Mouse (Mus musculus) hindbrain, embryonic 15.5 days (tissue): Measurements from ENCODE around the gene Zbed4. TPM values are rescaled to one million over a fixed set of nuclear protein-coding genes. Genes with fewer than 3 reads are reported as not detected.

Experiments
- ATAC-seq: fragments of 200-750 bp; cut with Nextera tagmentation; 2 replicates; pipeline ENCODE4 v1.8.0; 2017; ENCODE audit warnings: low read depth, moderate number of reproducible peaks, moderate TSS enrichment; ENCODE audit not compliant: low FRiP score
- H3K27ac ChIP-seq: fragments of 300-500 bp; sonication (generic); replicated peaks from 2 replicates; pipeline ENCODE4 v1.5.1; 2015; ENCODE audit warnings: mild to moderate bottlenecking, inconsistent platforms
- H3K27me3 ChIP-seq: fragments of 300-500 bp; sonication (generic); 2 replicates; pipeline ENCODE4 v1.6.1; 2015; ENCODE audit warnings: control low read depth, inconsistent platforms
- H3K36me3 ChIP-seq: fragments of 300-500 bp; sonication (generic); 2 replicates; pipeline ENCODE4 v1.6.1; 2015; ENCODE audit warnings: control low read depth, inconsistent platforms
- H3K4me1 ChIP-seq: fragments of 300-500 bp; sonication (generic); replicated peaks from 2 replicates; pipeline ENCODE4 v1.6.1; 2015; ENCODE audit warnings: control low read depth, inconsistent platforms
- H3K4me2 ChIP-seq: fragments of 300-500 bp; sonication (generic); 2 replicates; pipeline ENCODE4 v1.6.1; 2015; ENCODE audit warnings: moderate library complexity, mild to moderate bottlenecking, inconsistent platforms
- H3K4me3 ChIP-seq: fragments of 300-500 bp; sonication (generic); 2 replicates; pipeline ENCODE4 v1.5.1; 2015; ENCODE audit warnings: mild to moderate bottlenecking, inconsistent platforms
- H3K9ac ChIP-seq: fragments of 300-500 bp; sonication (generic); 2 replicates; pipeline ENCODE4 v1.6.1; 2015; ENCODE audit warnings: inconsistent platforms
- H3K9me3 ChIP-seq: fragments of 300-500 bp; sonication (generic); 2 replicates; pipeline ENCODE4 v1.6.1; 2016; ENCODE audit warnings: control low read depth, inconsistent platforms
- WGBS: fragments of 180-500 bp; shearing (Covaris S2); methylation state at CpG from one replicate; pipeline ENCODE4 v1.1.7; 2015; 5-methylcytosine and 5-hydroxymethylcytosine counted together
- polyA plus RNA-seq: library from polyadenylated mRNA; unstranded; fragments of >200 nt; fragmentation: Nextera tagmentation; extraction: Ambion mirVana; gene quantifications from 2 replicates; pipeline ENCODE4 v1.2.1, GENCODE M21; 2015

The Zbed4 gene
- polyA plus RNA-seq, 1 experiment from 2014 or later = 14.6 TPM

GRCm38 (mm10) chr15:88815196-88815700, 63.8 kb downstream of the Zbed4 start:
- H3K36me3 ChIP-seq = peaks cover 13% of the 10 kb centered on the region; the same call in 1 of the 2 replicates
- H3K9me3 ChIP-seq = no peaks in the 10 kb centered on the region
- peaks cover 10% of the 10 kb centered on the region for H3K4me1 ChIP-seq
- H3K27ac ChIP-seq = no peak overlapping the region
- 91% methylated on average over 6 of the region's 6 CpGs for WGBS
- no peak for ATAC-seq
- no peak overlapping the region for H3K4me2 ChIP-seq
- no peak overlapping the region for H3K9ac ChIP-seq
- no peaks in the 10 kb centered on the region for H3K27me3 ChIP-seq
- H3K4me3 ChIP-seq = no peak overlapping the region

- no peaks in the 10 kb centered on the region for H3K9me3 ChIP-seq
- H3K27me3 ChIP-seq = no peaks in the 10 kb centered on the region
- H3K9ac ChIP-seq = peak within 1 kb of the TSS; percentile 89
- peaks cover 29% of the 10 kb centered on the region for H3K36me3 ChIP-seq
- ATAC-seq = peak; percentile 99
- H3K4me3 ChIP-seq = peak within 1 kb of the TSS; percentile 89
- H3K4me1 ChIP-seq = peaks cover 27% of the 10 kb centered on the region
- under 1% methylated on average over 88 of the region's 88 CpGs for WGBS
- H3K4me2 ChIP-seq = peak within 1 kb of the TSS; percentile 74
- peak within 1 kb of the TSS; percentile 88 for H3K27ac ChIP-seq
These were observed 67.8 kb downstream of the Zbed4 start, which contains the start of the genes Alg12 and Creld2 for GRCm38 (mm10) chr15:88819026-88819905. TSS of gene Alg12 (minus strand) at chr15:88819318. TSS of gene Creld2 (plus strand) at chr15:88819646.

DNA sequence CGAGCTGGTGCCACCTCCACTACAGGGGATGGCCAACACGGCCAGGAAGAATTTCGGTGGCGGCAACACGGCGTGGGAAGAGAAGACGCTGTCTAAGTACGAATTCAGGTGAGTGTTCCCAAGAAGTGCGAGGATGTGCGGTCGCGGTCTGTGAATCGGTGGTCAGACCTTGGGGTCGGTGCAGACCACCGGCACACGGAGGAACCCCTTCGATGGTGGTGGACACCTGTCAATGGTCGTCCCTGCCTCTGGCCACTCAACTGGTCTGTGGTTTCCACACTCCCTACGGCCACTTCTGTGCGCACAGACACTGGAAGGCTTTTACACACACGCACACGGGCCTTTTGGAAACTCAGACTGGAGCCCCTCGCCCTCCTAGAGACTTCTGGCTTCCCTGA, 68.4 kb downstream of the Zbed4 start:
- peak overlapping the region; percentile 73 for H3K9ac ChIP-seq
- H3K27me3 ChIP-seq = no peaks in the 10 kb centered on the region
- peak overlapping the region; percentile 74 for H3K27ac ChIP-seq
- peaks cover 32% of the 10 kb centered on the region for H3K36me3 ChIP-seq
- peak overlapping the region; percentile 74 for H3K4me2 ChIP-seq
- H3K9me3 ChIP-seq = no peaks in the 10 kb centered on the region
- under 1% methylated on average over 23 of the region's 23 CpGs for WGBS
- peaks cover 27% of the 10 kb centered on the region for H3K4me1 ChIP-seq
- ATAC-seq = no peak
- H3K4me3 ChIP-seq = peak overlapping the region; percentile 89

- Histone ChIP-seq H3K4me2 (no peak overlapping the region), H3K36me3 (peaks cover 43% of the 10 kb centered on the region), H3K27ac (no peak overlapping the region), H3K4me1 (peaks cover 27% of the 10 kb centered on the region), H3K9ac (no peak overlapping the region), H3K9me3 (no peaks in the 10 kb centered on the region), H3K4me3 (no peak overlapping the region), H3K27me3 (no peaks in the 10 kb centered on the region)
- 91% methylated on average over 7 of the region's 7 CpGs for WGBS
- ATAC-seq = no peak
These were observed 69.9 kb downstream of the Zbed4 start for GRCm38 (mm10) chr15:88821403-88821802.

- H3K9ac ChIP-seq = no peak overlapping the region
- peaks cover 27% of the 10 kb centered on the region for H3K4me1 ChIP-seq
- 94% methylated on average over 7 of the region's 7 CpGs for WGBS
- H3K4me2 ChIP-seq = no peak overlapping the region
- H3K9me3 ChIP-seq = no peaks in the 10 kb centered on the region
- H3K27me3 ChIP-seq = no peaks in the 10 kb centered on the region
- peaks cover 50% of the 10 kb centered on the region for H3K36me3 ChIP-seq
- H3K27ac ChIP-seq = no peak overlapping the region
- ATAC-seq = no peak
- no peak overlapping the region for H3K4me3 ChIP-seq
These were observed 71.1 kb downstream of the Zbed4 start for GRCm38 (mm10) chr15:88822513-88822912.

- WGBS = 95% methylated on average over 5 of the region's 5 CpGs
- peaks cover 50% of the 10 kb centered on the region for H3K36me3 ChIP-seq
- H3K4me1 ChIP-seq = peaks cover 23% of the 10 kb centered on the region
- no peak overlapping the region for H3K4me2 ChIP-seq
- H3K27me3 ChIP-seq = no peaks in the 10 kb centered on the region
- H3K9me3 ChIP-seq = no peaks in the 10 kb centered on the region
- no peak overlapping the region for H3K27ac ChIP-seq
- ATAC-seq = no peak
- H3K9ac ChIP-seq = no peak overlapping the region
- H3K4me3 ChIP-seq = no peak overlapping the region
These were observed 71.9 kb downstream of the Zbed4 start for GRCm38 (mm10) chr15:88823376-88823775.

- H3K4me2 ChIP-seq = no peak overlapping the region
These were observed 76.0 kb downstream of the Zbed4 start for GRCm38 (mm10) chr15:88827466-88827865.

GRCm38 (mm10) chr15:88827991-88828799, 76.7 kb downstream of the Zbed4 start:
- H3K27me3 ChIP-seq = no peaks in the 10 kb centered on the region
- no peaks in the 10 kb centered on the region for H3K4me1 ChIP-seq
- WGBS = 33% methylated on average over 9 of the region's 9 CpGs

More at GRCm38 (mm10) chr15:88827466-88827865, 76.0 kb downstream of the Zbed4 start:
- Histone ChIP-seq H3K36me3 (peaks cover 43% of the 10 kb centered on the region), H3K27me3 (no peaks in the 10 kb centered on the region), H3K4me3 (no peak overlapping the region), H3K27ac (no peak overlapping the region), H3K4me1 (no peaks in the 10 kb centered on the region), H3K9ac (no peak overlapping the region), H3K9me3 (no peaks in the 10 kb centered on the region)
- no peak for ATAC-seq
- 92% methylated on average over 6 of the region's 6 CpGs for WGBS

GRCm38 (mm10) chr15:88828800-88829705, 77.6 kb downstream of the Zbed4 start:
- WGBS = 58% methylated on average over 17 of the region's 17 CpGs
- peak; percentile 92 for ATAC-seq
- H3K4me3 ChIP-seq = no peak overlapping the region

More at GRCm38 (mm10) chr15:88827991-88828799, 76.7 kb downstream of the Zbed4 start:
- H3K36me3 ChIP-seq = peaks cover 37% of the 10 kb centered on the region
- no peaks in the 10 kb centered on the region for H3K9me3 ChIP-seq
- H3K9ac ChIP-seq = no peak overlapping the region
- H3K4me2 ChIP-seq = no peak overlapping the region
- peak; percentile 48 for ATAC-seq
- no peak overlapping the region for H3K4me3 ChIP-seq
- no peak overlapping the region for H3K27ac ChIP-seq

GRCm38 (mm10) chr15:88829791-88830440, 78.5 kb downstream of the Zbed4 start:
- Histone ChIP-seq H3K4me3 (no peak overlapping the region), H3K27ac (no peak overlapping the region), H3K27me3 (no peaks in the 10 kb centered on the region), H3K9me3 (no peaks in the 10 kb centered on the region), H3K36me3 (peaks cover 20% of the 10 kb centered on the region), H3K4me1 (no peaks in the 10 kb centered on the region), H3K4me2 (no peak overlapping the region), H3K9ac (no peak overlapping the region)
- WGBS = 80% methylated on average over 6 of the region's 6 CpGs
- no peak for ATAC-seq

More at GRCm38 (mm10) chr15:88828800-88829705, 77.6 kb downstream of the Zbed4 start:
- Histone ChIP-seq H3K36me3 (peaks cover 28% of the 10 kb centered on the region), H3K4me1 (no peaks in the 10 kb centered on the region), H3K4me2 (no peak overlapping the region), H3K27me3 (no peaks in the 10 kb centered on the region), H3K9ac (no peak overlapping the region), H3K9me3 (no peaks in the 10 kb centered on the region), H3K27ac (no peak overlapping the region)
